Mouse (Mus musculus) CH12.LX (cell line): ENCODE data around the gene Hist1h4d. TPM values are rescaled to one million over a fixed set of nuclear protein-coding genes. Genes with fewer than 3 reads are reported as not detected.

ENCODE experiments used
- DNase-seq: peaks from one replicate; pipeline ENCODE4 v3.0.0-alpha.2; 2013; ENCODE audit errors: extremely low read depth
- H3K27ac ChIP-seq: 2 replicates; pipeline ENCODE4 v1.5.1; 2012; ENCODE audit warnings: low read depth, mild to moderate bottlenecking, control low read depth, moderate library complexity; ENCODE audit not compliant: insufficient read depth
- H3K27me3 ChIP-seq: replicated peaks from 2 replicates; pipeline ENCODE3; 2012; ENCODE audit warnings: inconsistent platforms
- H3K36me3 ChIP-seq, 2 experiments: replicated peaks in 1 of 2; 2 replicates each; pipeline versions ENCODE3 to v1.6.1; 2012; ENCODE audit warnings: inconsistent platforms in 1 of 2, low read length in 1 of 2, mild to moderate bottlenecking in 1 of 2, mixed read lengths in 1 of 2, moderate library complexity in 1 of 2; ENCODE audit not compliant: control insufficient read depth in 1 of 2, insufficient read depth in 1 of 2
- H3K4me1 ChIP-seq, 2 experiments: 2 replicates each; pipeline ENCODE4 v1.6.1; 2012; ENCODE audit warnings: inconsistent platforms in 1 of 2, moderate library complexity in 1 of 2; ENCODE audit not compliant: insufficient read depth in 2 of 2, control insufficient read depth in 1 of 2
- H3K4me2 ChIP-seq: 2 replicates; pipeline ENCODE4 v1.6.1; 2012; ENCODE audit warnings: low read depth, mild to moderate bottlenecking, control low read depth; ENCODE audit not compliant: poor library complexity, insufficient read depth, severe bottlenecking
- H3K4me3 ChIP-seq, 3 experiments: fragments of 150-350 bp in 1 of 3; sonication (generic) in 1 of 3; replicated peaks in 1 of 3; 2 replicates each; pipeline versions ENCODE3 to v1.5.1; 2011 to 2012; ENCODE audit warnings: low read depth in 2 of 3, low read length in 2 of 3, mild to moderate bottlenecking in 2 of 3, moderate library complexity in 2 of 3, control low read depth in 1 of 3, improper control_type of control experiment in 1 of 3, inconsistent platforms in 1 of 3, mixed read lengths in 1 of 3; ENCODE audit not compliant: poor library complexity in 1 of 3
- H3K79me2 ChIP-seq: replicated peaks from 2 replicates; pipeline ENCODE4 v1.6.1; 2012; ENCODE audit warnings: mild to moderate bottlenecking, moderate library complexity; ENCODE audit not compliant: control insufficient read depth, poor library complexity, insufficient read depth, severe bottlenecking; ENCODE audit errors: extremely low read depth
- H3K9ac ChIP-seq: 2 replicates; pipeline ENCODE4 v1.6.1; 2012; ENCODE audit warnings: low read depth, mild to moderate bottlenecking, control low read depth, moderate library complexity; ENCODE audit not compliant: insufficient read depth
- H3K9me3 ChIP-seq: replicated peaks from 2 replicates; pipeline ENCODE3; 2012; ENCODE audit warnings: low read length, inconsistent platforms, mixed read lengths
- CHD1 ChIP-seq: IDR thresholded peaks from 2 replicates; pipeline ENCODE4 v1.6.1; 2012; ENCODE audit warnings: low read depth, low read length, improper control_type of control experiment, inconsistent platforms
- CHD2 ChIP-seq: IDR thresholded peaks from 2 replicates; pipeline ENCODE4 v1.6.1; 2011; ENCODE audit warnings: low read length, improper control_type of control experiment
- EP300 ChIP-seq: IDR thresholded peaks from 2 replicates; pipeline ENCODE4 v1.6.1; 2011; ENCODE audit warnings: low read length, improper control_type of control experiment
- ETS1 ChIP-seq: conservative IDR thresholded peaks from 2 replicates; pipeline ENCODE4 v1.6.1; 2012; ENCODE audit warnings: low read depth, mild to moderate bottlenecking, inconsistent platforms, low read length, improper control_type of control experiment, moderate library complexity
- GABPA ChIP-seq: IDR thresholded peaks from 2 replicates; pipeline ENCODE4 v1.6.1; 2012; ENCODE audit warnings: low read depth, low read length, improper control_type of control experiment, inconsistent platforms; ENCODE audit not compliant: insufficient replicate concordance
- HCFC1 ChIP-seq: IDR thresholded peaks from 2 replicates; pipeline ENCODE4 v1.6.1; 2012; ENCODE audit warnings: low read depth, mild to moderate bottlenecking, inconsistent platforms, low read length, improper control_type of control experiment
- IRF4 ChIP-seq: IDR thresholded peaks from 2 replicates; pipeline ENCODE4 v1.6.1; 2014; ENCODE audit warnings: low read depth, mild to moderate bottlenecking, inconsistent platforms, low read length, improper control_type of control experiment
- JUN ChIP-seq: IDR thresholded peaks from 2 replicates; pipeline ENCODE4 v1.6.1; 2011; ENCODE audit warnings: low read depth, mild to moderate bottlenecking, low read length, improper control_type of control experiment, moderate library complexity; ENCODE audit not compliant: insufficient read depth
- MAFK ChIP-seq: IDR thresholded peaks from 2 replicates; pipeline ENCODE4 v1.6.1; 2011; ENCODE audit warnings: low read length, improper control_type of control experiment; ENCODE audit not compliant: insufficient replicate concordance
- MAX ChIP-seq: IDR thresholded peaks from 2 replicates; pipeline ENCODE4 v1.6.1; 2011; ENCODE audit warnings: low read length, improper control_type of control experiment
- MAZ ChIP-seq: IDR thresholded peaks from 2 replicates; pipeline ENCODE4 v1.6.1; 2012; ENCODE audit warnings: low read depth, mild to moderate bottlenecking, inconsistent platforms, low read length, improper control_type of control experiment, moderate library complexity
- MYC ChIP-seq: IDR thresholded peaks from 2 replicates; pipeline ENCODE4 v1.6.1; 2011; ENCODE audit warnings: low read depth, mild to moderate bottlenecking, improper control_type of control experiment, low read length
- NELFE ChIP-seq: IDR thresholded peaks from 2 replicates; pipeline ENCODE4 v1.6.1; 2011; ENCODE audit warnings: low read depth, low read length, improper control_type of control experiment
- NRF1 ChIP-seq: IDR thresholded peaks from 2 replicates; pipeline ENCODE4 v1.6.1; 2014; ENCODE audit warnings: low read depth, mild to moderate bottlenecking, inconsistent platforms, low read length, improper control_type of control experiment, moderate library complexity
- PAX5 ChIP-seq: IDR thresholded peaks from 2 replicates; pipeline ENCODE4 v1.6.1; 2012; ENCODE audit warnings: low read length, inconsistent platforms, mixed read lengths
- POLR2A ChIP-seq: IDR thresholded peaks from 2 replicates; pipeline ENCODE4 v1.6.1; 2011; ENCODE audit warnings: low read depth, mild to moderate bottlenecking, improper control_type of control experiment, low read length
- POLR2AphosphoS2 ChIP-seq: IDR thresholded peaks from 2 replicates; pipeline ENCODE4 v1.6.1; 2011; ENCODE audit warnings: low read depth, low read length, improper control_type of control experiment
- SIN3A ChIP-seq: IDR thresholded peaks from 2 replicates; pipeline ENCODE4 v1.6.1; 2012; ENCODE audit warnings: low read length, improper control_type of control experiment, inconsistent platforms
- SMC3 ChIP-seq: IDR thresholded peaks from 2 replicates; pipeline ENCODE4 v1.6.1; 2011; ENCODE audit warnings: low read depth, low read length, improper control_type of control experiment
- UBTF ChIP-seq: IDR thresholded peaks from 2 replicates; pipeline ENCODE4 v1.6.1; 2012; ENCODE audit warnings: low read depth, mild to moderate bottlenecking, inconsistent platforms, low read length, improper control_type of control experiment, moderate library complexity
- USF1 ChIP-seq: IDR thresholded peaks from 2 replicates; pipeline ENCODE4 v1.6.1; 2014; ENCODE audit warnings: low read depth, mild to moderate bottlenecking, inconsistent platforms, low read length, improper control_type of control experiment
- USF2 ChIP-seq: conservative IDR thresholded peaks from 2 replicates; pipeline ENCODE4 v1.6.1; 2011; ENCODE audit warnings: low read depth, low read length, improper control_type of control experiment
- ZC3H11A ChIP-seq: IDR thresholded peaks from 2 replicates; pipeline ENCODE4 v1.6.1; 2012; ENCODE audit warnings: low read depth, mild to moderate bottlenecking, inconsistent platforms, low read length, improper control_type of control experiment
- ZKSCAN1 ChIP-seq: IDR thresholded peaks from 2 replicates; pipeline ENCODE4 v1.6.1; 2012; ENCODE audit warnings: low read depth, inconsistent platforms, low read length, improper control_type of control experiment, borderline replicate concordance
- ZNF384 ChIP-seq: IDR thresholded peaks from 2 replicates; pipeline ENCODE4 v1.6.1; 2012; ENCODE audit warnings: low read depth, low read length, improper control_type of control experiment, inconsistent platforms
- dilution Hi-C: fragments of 300-500 bp; cut with MboI; formaldehyde crosslinking; loops from 2 replicates; pipeline ENCODE4 v1.14.3; 2020; ENCODE audit warnings: low sequenced_read_pairs; ENCODE audit not compliant: extremely low pct_unique_long_range_greater_than_20kb, extremely low pct_ligation_motif_present
- in situ Hi-C: fragments of 300-500 bp; cut with MboI; formaldehyde crosslinking; loops from 3 replicates; pipeline ENCODE4 v1.14.3; 2019; ENCODE audit warnings: low sequenced_read_pairs, low pct_ligation_motif_present, low pct_unique_long_range_greater_than_20kb, mixed read lengths
- polyA plus RNA-seq: library from polyadenylated mRNA; unstranded; fragments of >175 nt; gene quantifications from 2 replicates; pipeline ENCODE4 v1.2.1, GENCODE M21; 2012; ENCODE audit warnings: low read depth; ENCODE audit not compliant: insufficient read length
- total RNA-seq, 2 experiments: library from RNA; depleted of rRNA; stranded (reverse); fragments of 300-350 nt in 1 of 2; fragments of >200 nt in 1 of 2; gene quantifications; 2 replicates each; pipeline ENCODE4 v1.2.3; 2012 to 2014

The Hist1h4d gene
- total and polyA plus RNA-seq, 3 experiments, result 6.7 to 1,831 (median 27.7) TPM

DNA sequence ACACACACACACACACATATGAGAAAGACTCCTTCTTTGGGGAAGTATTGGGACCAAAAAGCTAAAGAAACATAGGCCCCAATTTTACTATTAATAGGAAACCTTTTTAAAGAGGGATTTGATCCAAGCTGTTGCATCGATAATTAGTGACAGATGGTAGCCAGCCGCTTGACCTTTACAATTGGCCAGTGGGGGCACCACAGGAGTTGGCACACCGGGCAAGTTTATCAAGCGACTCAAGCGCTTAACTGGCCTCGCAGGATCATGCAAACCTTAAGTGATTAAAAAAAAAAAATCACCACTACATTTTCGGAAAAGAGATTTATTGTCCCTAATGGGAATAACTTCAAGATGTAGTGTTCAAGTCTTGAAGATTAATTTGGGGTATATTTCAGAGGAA is 11.2 kb downstream of the Hist1h4d start:
- Histone ChIP-seq H3K4me3 (no peak overlapping the region), H3K27ac (no peak overlapping the region), H3K9me3 (no peaks in the 10 kb centered on the region), H3K27me3 (no peaks in the 10 kb centered on the region), H3K79me2 (no peaks in the 10 kb centered on the region), H3K4me1 (peaks cover 2 to 45% of the 10 kb centered on the region in 2 experiments; a peak in 3 of 4 replicates), H3K36me3 (no peaks in the 10 kb centered on the region), H3K4me2 (no peak overlapping the region), H3K9ac (no peak overlapping the region)
- in situ Hi-C loops (loop anchor here (5.0 kb wide), 1 partner anchor 160 kb away; no protein-coding TSS in a partner anchor), dilution Hi-C loops (no loop called here)
- no peak for DNase-seq
- TF ChIP-seq ZNF384 (no peak), PAX5 (no peak), USF1 (no peak), UBTF (no peak), NELFE (no peak), MAFK (no peak), CHD2 (no peak), EP300 (no peak), ZKSCAN1 (no peak), ZC3H11A (no peak), SMC3 (no peak), ETS1 (no peak), POLR2AphosphoS2 (no peak), MAZ (no peak), USF2 (no peak), NRF1 (no peak)

GRCm38 (mm10) chr13:23593051-23593770 is 11.8 kb downstream of the Hist1h4d start:
- H3K79me2 ChIP-seq, result no peaks in the 10 kb centered on the region
- H3K36me3 ChIP-seq, result no peaks in the 10 kb centered on the region
- no peak overlapping the region for H3K27ac ChIP-seq
- H3K27me3 ChIP-seq, result no peaks in the 10 kb centered on the region
- no peak overlapping the region for H3K4me3 ChIP-seq
- in situ Hi-C loops (loop anchor here (5.0 kb wide), 1 partner anchor 161 kb away; no protein-coding TSS in a partner anchor), dilution Hi-C loops (no loop called here)
- no peak for TF ChIP-seq IRF4
- no peak for TF ChIP-seq JUN
- TF ChIP-seq MAFK, result no peak
- TF ChIP-seq ETS1, result no peak
- no peak for TF ChIP-seq USF2
- TF ChIP-seq SIN3A, result no peak
- TF ChIP-seq MAZ, result no peak
- no peak for TF ChIP-seq PAX5
- no peak for TF ChIP-seq EP300
- TF ChIP-seq MAX, result no peak
- TF ChIP-seq POLR2A, result no peak
- no peak for TF ChIP-seq CHD1
- no peak for TF ChIP-seq UBTF
- TF ChIP-seq HCFC1, result no peak
- no peak for TF ChIP-seq GABPA
- no peak for TF ChIP-seq ZNF384
- no peak for TF ChIP-seq MYC
- peaks cover 2 to 47% of the 10 kb centered on the region in 2 experiments; a peak in 3 of 4 replicates for H3K4me1 ChIP-seq
- H3K9me3 ChIP-seq, result no peaks in the 10 kb centered on the region
- H3K9ac ChIP-seq, result no peak overlapping the region; the same call in 1 of the 2 replicates
- no peak for DNase-seq
- H3K4me2 ChIP-seq, result no peak overlapping the region
